Mouse (Mus musculus) heart, embryonic 11.5 days (tissue): ENCODE measurements around the gene Casp14. TPM values are rescaled to one million over a fixed set of nuclear protein-coding genes. Genes with fewer than 3 reads are reported as not detected.

Experiments
- ATAC-seq: fragments of 200-750 bp; cut with Nextera tagmentation; replicated peaks from 2 replicates; pipeline ENCODE4 v1.8.0; 2017; ENCODE audit warnings: moderate library complexity; ENCODE audit not compliant: insufficient number of reproducible peaks, low FRiP score, low TSS enrichment
- H3K27ac ChIP-seq: fragments of 300-500 bp; sonication (generic); 2 replicates; pipeline ENCODE4 v1.5.1; 2014; ENCODE audit warnings: mild to moderate bottlenecking, low read depth, low read length
- H3K27me3 ChIP-seq: fragments of 300-500 bp; sonication (generic); 2 replicates; pipeline ENCODE4 v1.6.1; 2014; ENCODE audit warnings: mild to moderate bottlenecking, low read length, mixed read lengths; ENCODE audit not compliant: control insufficient read depth, insufficient read depth
- H3K36me3 ChIP-seq: fragments of 300-500 bp; sonication (generic); 2 replicates; pipeline ENCODE4 v1.6.1; 2014; ENCODE audit warnings: mild to moderate bottlenecking, low read length, moderate library complexity, mixed read lengths; ENCODE audit not compliant: control insufficient read depth, insufficient read depth
- H3K4me1 ChIP-seq: fragments of 300-500 bp; sonication (generic); 2 replicates; pipeline ENCODE4 v1.6.1; 2014; ENCODE audit warnings: low read length; ENCODE audit not compliant: control insufficient read depth, insufficient read depth
- H3K4me2 ChIP-seq: fragments of 300-500 bp; sonication (generic); 2 replicates; pipeline ENCODE4 v1.6.1; 2014; ENCODE audit warnings: mild to moderate bottlenecking, moderate library complexity
- H3K4me3 ChIP-seq: fragments of 300-500 bp; sonication (generic); 2 replicates; pipeline ENCODE4 v1.5.1; 2014; ENCODE audit warnings: low read depth, low read length
- H3K9ac ChIP-seq: fragments of 300-500 bp; sonication (generic); 2 replicates; pipeline ENCODE4 v1.6.1; 2014; ENCODE audit warnings: mild to moderate bottlenecking, low read depth, low read length, moderate library complexity
- H3K9me3 ChIP-seq: fragments of 300-500 bp; sonication (generic); replicated peaks from 2 replicates; pipeline ENCODE4 v1.6.1; 2016; ENCODE audit warnings: low read length; ENCODE audit not compliant: control insufficient read depth
- WGBS: fragments of 180-500 bp; shearing (Covaris S2); extraction: QIAGEN DNeasy Blood & Tissue Kit; methylation state at CpG from one replicate; pipeline ENCODE4 v1.1.7; 2014; ENCODE audit not compliant: insufficient replicate concordance; 5-methylcytosine and 5-hydroxymethylcytosine counted together
- polyA plus RNA-seq: library from polyadenylated mRNA; unstranded; fragments of >200 nt; fragmentation: Nextera tagmentation; extraction: Ambion mirVana; gene quantifications from 2 replicates; pipeline ENCODE4 v1.2.1, GENCODE M21; 2014

Gene Casp14
- polyA plus RNA-seq, 1 experiment from 2014 or later: not detected

GRCm38 (mm10) chr10:78743721-78744120, 25.6 kb upstream of the Casp14 start:
- no peaks in the 10 kb centered on the region for H3K36me3 ChIP-seq
- no peak overlapping the region for H3K4me2 ChIP-seq
- H3K27me3 ChIP-seq: 0 out of 2 replicates have a peak, but pooled peaks cover 1% of the 10 kb centered on the region
- H3K9ac ChIP-seq: no peak overlapping the region
- no peaks in the 10 kb centered on the region; the same call in 1 of the 2 replicates for H3K9me3 ChIP-seq
- no peak overlapping the region for H3K4me3 ChIP-seq
- ATAC-seq: no peak
- H3K4me1 ChIP-seq: peaks cover 6% of the 10 kb centered on the region; the same call in 1 of the 2 replicates
- H3K27ac ChIP-seq: no peak overlapping the region

DNA sequence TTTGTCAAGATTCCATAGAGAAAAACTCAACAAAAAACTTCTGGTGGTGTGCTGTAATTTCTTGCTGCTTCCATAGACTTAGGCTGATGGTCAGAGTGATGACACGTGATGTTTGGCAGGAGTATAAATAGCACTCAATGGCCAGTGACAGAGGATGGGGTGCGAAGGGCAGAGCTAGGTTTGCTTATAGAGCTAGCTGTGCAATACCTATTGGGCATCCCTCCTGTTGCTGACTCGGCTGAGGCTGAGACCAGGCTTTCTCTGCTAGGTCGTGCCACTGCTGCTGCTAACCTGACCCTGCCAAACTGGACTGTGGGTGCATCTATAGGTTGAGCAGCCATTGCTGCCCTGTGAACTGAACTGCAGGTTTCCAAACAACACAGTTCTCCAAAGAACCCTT, 21.7 kb upstream of the Casp14 start:
- H3K27ac ChIP-seq: no peak overlapping the region
- H3K4me2 ChIP-seq: no peak overlapping the region
- 62% methylated on average over 4 of the region's 4 CpGs for WGBS
- H3K4me1 ChIP-seq: no peaks in the 10 kb centered on the region
- no peaks in the 10 kb centered on the region; the same call in 1 of the 2 replicates for H3K9me3 ChIP-seq
- no peaks in the 10 kb centered on the region for H3K36me3 ChIP-seq
- H3K4me3 ChIP-seq: no peak overlapping the region
- no peak for ATAC-seq
- no peak overlapping the region for H3K9ac ChIP-seq
- H3K27me3 ChIP-seq: no peaks in the 10 kb centered on the region

DNA sequence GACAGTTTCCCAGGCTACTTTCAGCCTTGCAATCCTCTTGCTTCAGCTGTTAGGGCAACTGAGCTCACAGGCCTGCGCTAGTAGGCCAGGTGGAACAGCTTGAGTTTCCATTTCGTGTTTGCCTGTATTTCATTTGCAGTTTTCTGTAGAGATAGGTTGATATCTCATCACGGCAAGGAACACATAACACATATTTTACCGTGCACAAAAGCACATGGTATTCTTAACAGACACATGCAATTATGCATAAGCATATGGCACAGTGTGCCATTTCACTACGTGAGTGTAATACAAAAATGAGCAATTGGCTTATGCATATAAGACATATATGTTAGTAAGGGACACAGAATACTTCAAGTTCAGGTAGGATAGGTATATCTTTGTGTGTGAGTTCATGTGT, 9.8 kb upstream of the Casp14 start:
- Histone ChIP-seq H3K27ac (no peak overlapping the region), H3K4me2 (no peak overlapping the region), H3K9ac (no peak overlapping the region), H3K27me3 (no peaks in the 10 kb centered on the region), H3K4me1 (no peaks in the 10 kb centered on the region), H3K36me3 (no peaks in the 10 kb centered on the region), H3K4me3 (no peak overlapping the region), H3K9me3 (no peaks in the 10 kb centered on the region)
- WGBS: 83% methylated on average over 5 of the region's 5 CpGs
- ATAC-seq: no peak

DNA sequence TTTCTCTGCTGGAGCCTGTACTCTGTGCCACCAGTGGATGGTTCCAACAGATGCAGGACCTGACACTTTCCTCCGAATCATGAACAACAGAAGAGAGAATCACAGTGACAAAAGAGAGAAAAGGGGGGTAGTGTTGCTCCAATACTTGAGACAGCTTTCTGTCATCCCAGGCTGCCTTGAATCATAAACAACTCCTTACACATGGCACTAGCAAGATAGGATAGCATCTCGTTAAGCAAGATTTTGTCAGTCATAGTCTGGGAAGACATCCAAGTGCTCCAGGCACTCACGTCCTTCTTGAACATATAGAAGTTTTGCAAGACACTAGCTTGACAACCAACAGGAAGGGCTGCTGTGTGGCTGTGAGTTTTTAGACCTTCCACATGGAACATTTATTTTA, 8.9 kb upstream of the Casp14 start:
- no peak overlapping the region for H3K4me3 ChIP-seq
- no peaks in the 10 kb centered on the region for H3K9me3 ChIP-seq
- WGBS: 58% methylated on average over 3 of the region's 3 CpGs
- H3K9ac ChIP-seq: no peak overlapping the region
- H3K4me1 ChIP-seq: no peaks in the 10 kb centered on the region
- no peak overlapping the region for H3K27ac ChIP-seq
- no peaks in the 10 kb centered on the region for H3K27me3 ChIP-seq
- H3K36me3 ChIP-seq: no peaks in the 10 kb centered on the region
- H3K4me2 ChIP-seq: no peak overlapping the region
- no peak for ATAC-seq

DNA sequence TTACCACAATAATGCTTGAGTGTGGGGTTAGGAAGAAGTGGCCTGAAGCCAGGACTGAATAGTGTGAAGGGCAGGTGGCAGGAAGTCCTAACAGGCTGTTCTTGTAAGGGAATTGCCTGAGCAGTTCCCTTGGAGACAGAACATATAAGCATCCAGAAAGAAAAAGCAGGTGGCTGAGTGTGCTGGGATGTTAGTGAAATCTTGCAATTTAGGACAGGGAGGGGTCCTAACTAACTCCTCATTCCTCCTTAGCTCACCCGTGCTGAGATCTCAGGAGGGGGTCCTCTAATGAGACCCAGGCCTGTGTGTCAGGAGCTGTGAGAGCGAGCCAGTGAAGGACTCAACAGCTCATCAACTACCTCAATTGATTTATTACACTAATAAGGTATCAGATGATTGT, 5.3 kb upstream of the Casp14 start:
- H3K9me3 ChIP-seq: no peaks in the 10 kb centered on the region
- no peak overlapping the region for H3K27ac ChIP-seq
- no peak overlapping the region for H3K9ac ChIP-seq
- H3K36me3 ChIP-seq: no peaks in the 10 kb centered on the region
- H3K4me3 ChIP-seq: no peak overlapping the region
- no peak for ATAC-seq
- no peaks in the 10 kb centered on the region for H3K27me3 ChIP-seq
- 43% methylated on average over 2 of the region's 2 CpGs for WGBS
- H3K4me1 ChIP-seq: no peaks in the 10 kb centered on the region
- no peak overlapping the region for H3K4me2 ChIP-seq

DNA sequence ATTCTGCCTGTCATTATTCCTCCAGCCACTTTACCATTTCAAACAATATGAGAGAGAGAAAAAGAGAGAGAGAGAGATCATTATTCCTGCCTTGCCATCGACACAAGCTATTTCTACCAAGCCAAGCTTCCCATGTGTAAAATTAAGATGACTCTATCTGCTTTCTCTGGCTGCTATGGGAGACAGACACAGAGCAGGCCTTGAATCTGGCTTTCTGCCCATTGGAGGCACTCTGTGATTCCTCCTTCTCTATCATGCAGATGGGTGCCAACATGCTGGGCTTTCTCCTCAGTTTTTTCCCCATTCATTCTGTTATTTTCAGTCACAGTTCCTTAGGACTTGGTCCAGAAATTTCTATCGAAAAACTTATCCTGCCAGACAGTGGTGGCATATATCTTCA, 4.6 kb upstream of the Casp14 start:
- 66% methylated on average over 2 of the region's 2 CpGs for WGBS
- Histone ChIP-seq H3K36me3 (no peaks in the 10 kb centered on the region), H3K9ac (no peak overlapping the region), H3K4me1 (no peaks in the 10 kb centered on the region), H3K4me3 (no peak overlapping the region), H3K4me2 (no peak overlapping the region), H3K27me3 (no peaks in the 10 kb centered on the region), H3K27ac (no peak overlapping the region), H3K9me3 (no peaks in the 10 kb centered on the region)
- no peak for ATAC-seq

GRCm38 (mm10) chr10:78722036-78722435, 3.9 kb upstream of the Casp14 start:
- no peaks in the 10 kb centered on the region for H3K27me3 ChIP-seq
- WGBS: 80% methylated on average over 5 of the region's 5 CpGs

DNA sequence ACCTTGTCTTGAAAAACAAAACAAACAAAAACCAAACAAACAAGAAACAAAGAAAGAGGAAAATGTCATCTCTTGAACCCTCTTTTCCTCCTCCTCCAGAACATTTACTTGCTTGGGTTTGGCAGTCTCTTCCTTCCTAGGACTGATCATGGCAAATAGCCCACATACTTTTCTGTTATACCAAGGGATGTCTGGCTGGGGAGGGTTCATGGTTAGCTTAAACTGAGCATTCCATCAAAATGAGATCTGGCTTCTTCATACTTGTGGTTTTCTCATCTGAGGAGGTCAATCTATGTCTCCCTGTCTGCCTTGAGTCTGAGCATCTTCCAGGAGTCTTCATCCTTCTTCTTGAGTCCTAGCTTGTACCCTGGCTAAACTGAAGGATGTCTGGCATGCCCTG, 1.9 kb downstream of the Casp14 start:
- no peak overlapping the region for H3K9ac ChIP-seq
- ATAC-seq: no peak
- no peaks in the 10 kb centered on the region for H3K27me3 ChIP-seq
- H3K4me1 ChIP-seq: no peaks in the 10 kb centered on the region
- no peak overlapping the region for H3K4me3 ChIP-seq
- H3K4me2 ChIP-seq: no peak overlapping the region
- no peaks in the 10 kb centered on the region for H3K36me3 ChIP-seq
- no peaks in the 10 kb centered on the region for H3K9me3 ChIP-seq
- H3K27ac ChIP-seq: no peak overlapping the region

More at GRCm38 (mm10) chr10:78722036-78722435, 3.9 kb upstream of the Casp14 start:
- Histone ChIP-seq H3K36me3 (no peaks in the 10 kb centered on the region), H3K9ac (no peak overlapping the region), H3K27ac (no peak overlapping the region), H3K9me3 (no peaks in the 10 kb centered on the region), H3K4me1 (no peaks in the 10 kb centered on the region), H3K4me3 (no peak overlapping the region), H3K4me2 (no peak overlapping the region)
- ATAC-seq: no peak

- Histone ChIP-seq H3K4me2 (no peak overlapping the region), H3K4me3 (no peak overlapping the region), H3K9ac (no peak overlapping the region), H3K27me3 (no peaks in the 10 kb centered on the region), H3K36me3 (no peaks in the 10 kb centered on the region), H3K9me3 (no peaks in the 10 kb centered on the region), H3K27ac (no peak overlapping the region), H3K4me1 (no peaks in the 10 kb centered on the region)
- no peak for ATAC-seq
- WGBS: 83% methylated on average over 7 of the region's 7 CpGs
Observed at GRCm38 (mm10) chr10:78715156-78715555, 2.9 kb downstream of the Casp14 start.
